Mouse (Mus musculus) bone marrow macrophage, adult 2 months (primary cell): ENCODE results near the gene Vps13d. TPM values are rescaled to one million over a fixed set of nuclear protein-coding genes. Genes with fewer than 3 reads are reported as not detected.

Experiments used
- H3K27ac ChIP-seq: 2 replicates; pipeline ENCODE4 v1.5.1; 2012; ENCODE audit warnings: low read depth, low read length; ENCODE audit not compliant: insufficient read depth
- H3K4me1 ChIP-seq: 2 replicates; pipeline ENCODE4 v1.6.1; 2012; ENCODE audit warnings: low read length; ENCODE audit not compliant: control insufficient read depth, insufficient read depth
- H3K4me3 ChIP-seq: 2 replicates; pipeline ENCODE4 v1.5.1; 2012; ENCODE audit warnings: mild to moderate bottlenecking, low read length, moderate library complexity; ENCODE audit not compliant: insufficient read depth
- CTCF ChIP-seq: IDR thresholded peaks from 2 replicates; pipeline ENCODE4 v1.5.1; 2012; ENCODE audit warnings: low read depth, mild to moderate bottlenecking, low read length, moderate library complexity
- POLR2A ChIP-seq: IDR thresholded peaks from 2 replicates; pipeline ENCODE4 v1.6.1; 2012; ENCODE audit warnings: mild to moderate bottlenecking, low read depth, low read length, borderline replicate concordance
- polyA plus RNA-seq: library from polyadenylated mRNA; stranded (reverse); fragments of >200 nt; gene quantifications from 2 replicates; pipeline ENCODE4 v1.2.4, GENCODE M21; 2012; ENCODE audit not compliant: missing spikeins, insufficient read depth, insufficient read length

The Vps13d gene
- polyA plus RNA-seq, 1 experiment = 44.8 TPM

GRCm38 (mm10) chr4:145213999-145214785 lies 19.4 kb upstream of the Vps13d start:
- peak overlapping the region; percentile 77 for H3K27ac ChIP-seq
- H3K4me1 ChIP-seq = peaks cover 59% of the 10 kb centered on the region
- TF ChIP-seq CTCF (peak; percentile 50), POLR2A (no peak)
- no peak overlapping the region for H3K4me3 ChIP-seq

- TF ChIP-seq CTCF (no peak), POLR2A (no peak)
- Histone ChIP-seq H3K4me1 (peaks cover 37% of the 10 kb centered on the region), H3K27ac (no peak overlapping the region), H3K4me3 (no peak overlapping the region)
These were observed 16.3 kb upstream of the Vps13d start for GRCm38 (mm10) chr4:145211076-145211475.

- Histone ChIP-seq H3K4me1 (peaks cover 32% of the 10 kb centered on the region), H3K27ac (no peak overlapping the region), H3K4me3 (no peak overlapping the region)
- no peak for TF ChIP-seq POLR2A
These were observed 15.8 kb upstream of the Vps13d start for GRCm38 (mm10) chr4:145210564-145210963.

- Histone ChIP-seq H3K4me1 (peaks cover 24% of the 10 kb centered on the region), H3K27ac (no peak overlapping the region), H3K4me3 (no peak overlapping the region)
- TF ChIP-seq POLR2A (no peak), CTCF (no peak)
These were observed 14.9 kb upstream of the Vps13d start for GRCm38 (mm10) chr4:145209690-145210088.

- no peak overlapping the region for H3K27ac ChIP-seq
- no peak for TF ChIP-seq POLR2A
- TF ChIP-seq CTCF = no peak
- H3K4me3 ChIP-seq = no peak overlapping the region
- peaks cover 22% of the 10 kb centered on the region for H3K4me1 ChIP-seq
These were observed 14.4 kb upstream of the Vps13d start for GRCm38 (mm10) chr4:145209076-145209689.

- no peak overlapping the region for H3K27ac ChIP-seq
- peaks cover 20% of the 10 kb centered on the region for H3K4me1 ChIP-seq
- no peak overlapping the region for H3K4me3 ChIP-seq
- no peak for TF ChIP-seq CTCF
- TF ChIP-seq POLR2A = no peak
These were observed 13.0 kb upstream of the Vps13d start for GRCm38 (mm10) chr4:145207718-145208371.

- Histone ChIP-seq H3K27ac (no peak overlapping the region), H3K4me1 (peaks cover 16% of the 10 kb centered on the region), H3K4me3 (no peak overlapping the region)
- no peak for TF ChIP-seq CTCF
These were observed 10.0 kb upstream of the Vps13d start for GRCm38 (mm10) chr4:145204779-145205178.

GRCm38 (mm10) chr4:145203305-145203704 lies 8.5 kb upstream of the Vps13d start:
- Histone ChIP-seq H3K27ac (no peak overlapping the region), H3K4me3 (no peak overlapping the region), H3K4me1 (peaks cover 20% of the 10 kb centered on the region)
- TF ChIP-seq POLR2A = no peak
- TF ChIP-seq CTCF = no peak

GRCm38 (mm10) chr4:145201424-145201823 lies 6.6 kb upstream of the Vps13d start:
- H3K4me1 ChIP-seq = peaks cover 25% of the 10 kb centered on the region
- TF ChIP-seq CTCF (no peak), POLR2A (no peak)
- H3K27ac ChIP-seq = peak overlapping the region; percentile 25; the same call in 1 of the 2 replicates
- H3K4me3 ChIP-seq = no peak overlapping the region

GRCm38 (mm10) chr4:145199982-145200699 lies 5.3 kb upstream of the Vps13d start:
- peaks cover 29% of the 10 kb centered on the region for H3K4me1 ChIP-seq
- no peak for TF ChIP-seq POLR2A
- H3K4me3 ChIP-seq = peak overlapping the region; percentile 12; the same call in 1 of the 2 replicates
- peak overlapping the region; percentile 91 for H3K27ac ChIP-seq
